Mouse (Mus musculus) liver, embryonic 11.5 days (tissue): ENCODE data around the gene Zyg11b. TPM values are rescaled to one million over a fixed set of nuclear protein-coding genes. Genes with fewer than 3 reads are reported as not detected.

Experiments used
- ATAC-seq: fragments of 200-750 bp; cut with Nextera tagmentation; replicated peaks from 2 replicates; pipeline ENCODE4 v1.8.0; 2017; ENCODE audit warnings: moderate number of reproducible peaks, mild to moderate bottlenecking, moderate TSS enrichment, moderate library complexity; ENCODE audit not compliant: low FRiP score
- DNase-seq: peaks from one replicate; pipeline ENCODE4 v3.0.0-alpha.2; 2017; ENCODE audit warnings: low spot score
- H3K27ac ChIP-seq: fragments of 300-500 bp; sonication (generic); 2 replicates; pipeline ENCODE4 v1.5.1; 2014; ENCODE audit warnings: mild to moderate bottlenecking, low read depth, low read length, control low read depth
- H3K27me3 ChIP-seq: fragments of 300-500 bp; sonication (generic); replicated peaks from 2 replicates; pipeline ENCODE4 v1.6.1; 2014; ENCODE audit warnings: low read length, mixed read lengths; ENCODE audit not compliant: control insufficient read depth, insufficient read depth
- H3K36me3 ChIP-seq: fragments of 300-500 bp; sonication (generic); 2 replicates; pipeline ENCODE4 v1.6.1; 2014; ENCODE audit warnings: mild to moderate bottlenecking, low read length, moderate library complexity, mixed read lengths; ENCODE audit not compliant: control insufficient read depth, insufficient read depth
- H3K4me1 ChIP-seq: fragments of 300-500 bp; sonication (generic); replicated peaks from 2 replicates; pipeline ENCODE4 v1.6.1; 2014; ENCODE audit warnings: low read length, mixed read lengths; ENCODE audit not compliant: control insufficient read depth, insufficient read depth
- H3K4me2 ChIP-seq: fragments of 300-500 bp; sonication (generic); 2 replicates; pipeline ENCODE4 v1.6.1; 2014; ENCODE audit warnings: mild to moderate bottlenecking, control low read depth, moderate library complexity
- H3K4me3 ChIP-seq: fragments of 300-500 bp; sonication (generic); 2 replicates; pipeline ENCODE4 v1.5.1; 2014; ENCODE audit warnings: low read depth, low read length, control low read depth
- H3K9ac ChIP-seq: fragments of 300-500 bp; sonication (generic); 2 replicates; pipeline ENCODE4 v1.6.1; 2014; ENCODE audit warnings: low read depth, low read length, control low read depth
- H3K9me3 ChIP-seq: fragments of 300-500 bp; sonication (generic); 2 replicates; pipeline ENCODE4 v1.6.1; 2016; ENCODE audit warnings: low read length, inconsistent platforms, mixed read lengths; ENCODE audit not compliant: control insufficient read depth
- WGBS: fragments of 180-500 bp; shearing (Covaris S2); extraction: QIAGEN DNeasy Blood & Tissue Kit; methylation state at CpG from one replicate; pipeline ENCODE4 v1.1.7; 2014; 5-methylcytosine and 5-hydroxymethylcytosine counted together
- polyA plus RNA-seq: library from polyadenylated mRNA; unstranded; fragments of >200 nt; fragmentation: Nextera tagmentation; extraction: Ambion mirVana; gene quantifications from 2 replicates; pipeline ENCODE4 v1.2.1, GENCODE M21; 2014

The Zyg11b gene
- polyA plus RNA-seq, 1 experiment from 2014 or later, result 9.1 TPM

DNA sequence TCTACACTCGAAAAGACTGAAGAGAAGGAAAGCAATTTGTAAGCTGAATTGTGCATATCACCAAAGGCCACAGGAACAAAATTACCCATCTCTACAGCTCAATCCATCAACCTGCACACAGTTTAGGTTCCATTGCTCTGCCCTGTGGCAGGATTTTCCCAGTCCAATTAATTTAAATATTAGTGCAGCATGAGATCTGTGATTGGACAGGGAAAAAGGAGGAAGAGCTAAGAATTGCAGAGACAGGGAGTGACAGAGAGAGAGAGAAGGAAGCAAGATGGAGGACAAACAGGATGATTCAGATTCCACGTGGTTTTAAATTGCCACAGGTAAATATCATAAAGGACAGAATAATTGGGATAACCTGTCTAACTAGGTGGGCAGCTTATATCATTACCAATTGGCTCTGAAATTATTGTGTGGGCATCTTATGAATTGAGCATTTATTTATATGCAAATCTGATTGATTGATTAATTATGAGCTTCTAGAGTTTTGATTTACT is 108.0 kb downstream of the Zyg11b start:
- Histone ChIP-seq H3K9me3 (no peaks in the 10 kb centered on the region), H3K36me3 (no peaks in the 10 kb centered on the region), H3K9ac (no peak overlapping the region), H3K27ac (no peak overlapping the region), H3K4me2 (no peak overlapping the region), H3K27me3 (no peaks in the 10 kb centered on the region; the same call in 1 of the 2 replicates), H3K4me1 (no peaks in the 10 kb centered on the region), H3K4me3 (no peak overlapping the region)
- DNase-seq, result no peak
- WGBS, result 70% methylated on average over 2 of the region's 2 CpGs
- no peak for ATAC-seq

- H3K4me1 ChIP-seq, result no peaks in the 10 kb centered on the region
- H3K9ac ChIP-seq, result no peak overlapping the region
- no peak overlapping the region for H3K4me3 ChIP-seq
- WGBS, result 72% methylated on average over 1 of the region's 1 CpGs
- H3K9me3 ChIP-seq, result no peaks in the 10 kb centered on the region
- H3K27me3 ChIP-seq, result no peaks in the 10 kb centered on the region
- no peaks in the 10 kb centered on the region for H3K36me3 ChIP-seq
- H3K4me2 ChIP-seq, result no peak overlapping the region
- no peak overlapping the region for H3K27ac ChIP-seq
- DNase-seq (no peak), ATAC-seq (no peak)
These were observed 118.6 kb downstream of the Zyg11b start for GRCm38 (mm10) chr4:108182278-108182677.

Other genes with a start within 250 kb of the Zyg11b start
- 0.40 and 0.92 TPM in 2 replicates for gene Podn, start 204.7 kb downstream of the Zyg11b start, polyA plus RNA-seq
- gene Scp2, start 156.1 kb downstream of the Zyg11b start, polyA plus RNA-seq, result 231 and 232 TPM in 2 replicates
- 17.6 and 20.4 TPM in 2 replicates for gene Echdc2, start 135.7 kb downstream of the Zyg11b start, polyA plus RNA-seq
- 0.18 and 0.23 TPM in 2 replicates for gene Zyg11a, start 83.0 kb downstream of the Zyg11b start, polyA plus RNA-seq
- gene Coa7, start 27.0 kb upstream of the Zyg11b start, polyA plus RNA-seq, result 43.1 and 44.2 TPM in 2 replicates
- gene Shisal2a, start 82.3 kb upstream of the Zyg11b start, polyA plus RNA-seq, result 1.0 and 1.9 TPM in 2 replicates
- 21.5 and 21.8 TPM in 2 replicates for gene Gpx7, start 105.9 kb upstream of the Zyg11b start, polyA plus RNA-seq
- 39.1 and 49.7 TPM in 2 replicates for gene Tut4, start 158.3 kb upstream of the Zyg11b start, polyA plus RNA-seq